Mouse (Mus musculus): ENCODE results near the gene Tlk1. TPM values are rescaled to one million over a fixed set of nuclear protein-coding genes. Genes with fewer than 3 reads are reported as not detected.
A peak's percentile ranks its signal among the peaks of the same experiment; 100 is the strongest.

The Tlk1 gene
- polyA plus RNA-seq, 1 experiment from 2014 or later: 36.8 TPM

GRCm38 (mm10) chr2:70793276-70793675 lies 32.3 kb downstream of the Tlk1 start:
- Histone ChIP-seq H3K27ac (ENCODE audit: low read depth, low read length) (no peak overlapping the region), H3K9me3 (ENCODE audit: control insufficient read depth, low read length) (no peaks in the 10 kb centered on the region), H3K36me3 (ENCODE audit: control insufficient read depth, insufficient read depth, low read length) (no peaks in the 10 kb centered on the region), H3K4me1 (replicated peaks; ENCODE audit: control insufficient read depth, insufficient read depth, low read length) (no peaks in the 10 kb centered on the region), H3K4me2 (replicated peaks; ENCODE audit: low read depth, low read length) (no peak overlapping the region), H3K27me3 (ENCODE audit: control insufficient read depth, insufficient read depth, low read length) (no peaks in the 10 kb centered on the region), H3K4me3 (ENCODE audit: low read depth, low read length) (no peak overlapping the region), H3K9ac (ENCODE audit: low read depth, low read length) (no peak overlapping the region)
- ATAC-seq (ENCODE audit: low FRiP score) (no peak), DNase-seq (ENCODE audit: low spot score) (no peak)
- 88% methylated on average over 4 of the region's 4 CpGs for WGBS

- no peak overlapping the region for H3K4me3 ChIP-seq (ENCODE audit: low read depth, low read length)
Observed at GRCm38 (mm10) chr2:70790246-70790645, 35.3 kb downstream of the Tlk1 start.

GRCm38 (mm10) chr2:70789331-70789730 lies 36.2 kb downstream of the Tlk1 start:
- ATAC-seq (ENCODE audit: low FRiP score) (no peak), DNase-seq (ENCODE audit: low spot score) (no peak)
- no peaks in the 10 kb centered on the region for H3K27me3 ChIP-seq (ENCODE audit: control insufficient read depth, insufficient read depth, low read length)
- H3K27ac ChIP-seq (ENCODE audit: low read depth, low read length): no peak overlapping the region
- 97% methylated on average over 3 of the region's 3 CpGs for WGBS
- H3K36me3 ChIP-seq (ENCODE audit: control insufficient read depth, insufficient read depth, low read length): no peaks in the 10 kb centered on the region
- H3K4me3 ChIP-seq (ENCODE audit: low read depth, low read length): no peak overlapping the region
- H3K9me3 ChIP-seq (ENCODE audit: control insufficient read depth, low read length): no peaks in the 10 kb centered on the region
- H3K4me2 ChIP-seq (replicated peaks; ENCODE audit: low read depth, low read length): no peak overlapping the region
- no peaks in the 10 kb centered on the region for H3K4me1 ChIP-seq (replicated peaks; ENCODE audit: control insufficient read depth, insufficient read depth, low read length)
- H3K9ac ChIP-seq (ENCODE audit: low read depth, low read length): no peak overlapping the region

More at GRCm38 (mm10) chr2:70790246-70790645, 35.3 kb downstream of the Tlk1 start:
- Histone ChIP-seq H3K4me2 (replicated peaks; ENCODE audit: low read depth, low read length) (no peak overlapping the region), H3K27me3 (ENCODE audit: control insufficient read depth, insufficient read depth, low read length) (no peaks in the 10 kb centered on the region), H3K9me3 (ENCODE audit: control insufficient read depth, low read length) (no peaks in the 10 kb centered on the region), H3K36me3 (ENCODE audit: control insufficient read depth, insufficient read depth, low read length) (no peaks in the 10 kb centered on the region), H3K9ac (ENCODE audit: low read depth, low read length) (no peak overlapping the region), H3K4me1 (replicated peaks; ENCODE audit: control insufficient read depth, insufficient read depth, low read length) (no peaks in the 10 kb centered on the region), H3K27ac (ENCODE audit: low read depth, low read length) (no peak overlapping the region)
- no peak for ATAC-seq (ENCODE audit: low FRiP score)
- no peak for DNase-seq (ENCODE audit: low spot score)
- WGBS: 87% methylated on average over 2 of the region's 2 CpGs

- DNase-seq (ENCODE audit: low spot score) (no peak), ATAC-seq (ENCODE audit: low FRiP score) (no peak)
- Histone ChIP-seq H3K4me3 (ENCODE audit: low read depth, low read length) (no peak overlapping the region), H3K36me3 (ENCODE audit: control insufficient read depth, insufficient read depth, low read length) (no peaks in the 10 kb centered on the region), H3K4me2 (replicated peaks; ENCODE audit: low read depth, low read length) (no peak overlapping the region), H3K27ac (ENCODE audit: low read depth, low read length) (no peak overlapping the region), H3K27me3 (ENCODE audit: control insufficient read depth, insufficient read depth, low read length) (no peaks in the 10 kb centered on the region), H3K4me1 (replicated peaks; ENCODE audit: control insufficient read depth, insufficient read depth, low read length) (no peaks in the 10 kb centered on the region), H3K9ac (ENCODE audit: low read depth, low read length) (no peak overlapping the region), H3K9me3 (ENCODE audit: control insufficient read depth, low read length) (no peaks in the 10 kb centered on the region)
- WGBS: 86% methylated on average over 4 of the region's 4 CpGs
Observed at GRCm38 (mm10) chr2:70784447-70784846, 41.1 kb downstream of the Tlk1 start.

- H3K4me2 ChIP-seq (replicated peaks; ENCODE audit: low read depth, low read length): no peak overlapping the region
- no peak overlapping the region for H3K4me3 ChIP-seq (ENCODE audit: low read depth, low read length)
- ATAC-seq (ENCODE audit: low FRiP score) (no peak), DNase-seq (ENCODE audit: low spot score) (no peak)
- WGBS: 90% methylated on average over 8 of the region's 8 CpGs
- H3K9me3 ChIP-seq (ENCODE audit: control insufficient read depth, low read length): no peaks in the 10 kb centered on the region
- no peaks in the 10 kb centered on the region for H3K4me1 ChIP-seq (replicated peaks; ENCODE audit: control insufficient read depth, insufficient read depth, low read length)
- no peaks in the 10 kb centered on the region for H3K36me3 ChIP-seq (ENCODE audit: control insufficient read depth, insufficient read depth, low read length)
- H3K27ac ChIP-seq (ENCODE audit: low read depth, low read length): no peak overlapping the region
- H3K27me3 ChIP-seq (ENCODE audit: control insufficient read depth, insufficient read depth, low read length): no peaks in the 10 kb centered on the region
- H3K9ac ChIP-seq (ENCODE audit: low read depth, low read length): no peak overlapping the region
Observed at GRCm38 (mm10) chr2:70783504-70783903, 42.0 kb downstream of the Tlk1 start.

GRCm38 (mm10) chr2:70779634-70780033 lies 45.9 kb downstream of the Tlk1 start:
- Histone ChIP-seq H3K4me1 (replicated peaks; ENCODE audit: control insufficient read depth, insufficient read depth, low read length) (no peaks in the 10 kb centered on the region), H3K27ac (ENCODE audit: low read depth, low read length) (no peak overlapping the region), H3K4me3 (ENCODE audit: low read depth, low read length) (no peak overlapping the region), H3K4me2 (replicated peaks; ENCODE audit: low read depth, low read length) (no peak overlapping the region), H3K36me3 (ENCODE audit: control insufficient read depth, insufficient read depth, low read length) (no peaks in the 10 kb centered on the region), H3K9me3 (ENCODE audit: control insufficient read depth, low read length) (no peaks in the 10 kb centered on the region), H3K27me3 (ENCODE audit: control insufficient read depth, insufficient read depth, low read length) (no peaks in the 10 kb centered on the region), H3K9ac (ENCODE audit: low read depth, low read length) (no peak overlapping the region)
- ATAC-seq (ENCODE audit: low FRiP score) (no peak), DNase-seq (ENCODE audit: low spot score) (peak; percentile 18)
- 97% methylated on average over 1 of the region's 1 CpGs for WGBS

GRCm38 (mm10) chr2:70776744-70777143 lies 48.8 kb downstream of the Tlk1 start:
- Histone ChIP-seq H3K36me3 (ENCODE audit: control insufficient read depth, insufficient read depth, low read length) (no peaks in the 10 kb centered on the region), H3K27ac (ENCODE audit: low read depth, low read length) (no peak overlapping the region), H3K4me2 (replicated peaks; ENCODE audit: low read depth, low read length) (no peak overlapping the region), H3K4me3 (ENCODE audit: low read depth, low read length) (no peak overlapping the region), H3K9ac (ENCODE audit: low read depth, low read length) (no peak overlapping the region), H3K27me3 (ENCODE audit: control insufficient read depth, insufficient read depth, low read length) (no peaks in the 10 kb centered on the region), H3K4me1 (replicated peaks; ENCODE audit: control insufficient read depth, insufficient read depth, low read length) (no peaks in the 10 kb centered on the region), H3K9me3 (ENCODE audit: control insufficient read depth, low read length) (no peaks in the 10 kb centered on the region)
- ATAC-seq (ENCODE audit: low FRiP score) (no peak), DNase-seq (ENCODE audit: low spot score) (no peak)
- WGBS: 84% methylated on average over 2 of the region's 2 CpGs

GRCm38 (mm10) chr2:70764734-70765133 lies 60.8 kb downstream of the Tlk1 start:
- Histone ChIP-seq H3K27me3 (ENCODE audit: control insufficient read depth, insufficient read depth, low read length) (no peaks in the 10 kb centered on the region), H3K27ac (ENCODE audit: low read depth, low read length) (no peak overlapping the region), H3K9ac (ENCODE audit: low read depth, low read length) (no peak overlapping the region), H3K9me3 (ENCODE audit: control insufficient read depth, low read length) (no peaks in the 10 kb centered on the region), H3K4me3 (ENCODE audit: low read depth, low read length) (no peak overlapping the region), H3K36me3 (ENCODE audit: control insufficient read depth, insufficient read depth, low read length) (no peaks in the 10 kb centered on the region), H3K4me1 (replicated peaks; ENCODE audit: control insufficient read depth, insufficient read depth, low read length) (no peaks in the 10 kb centered on the region), H3K4me2 (replicated peaks; ENCODE audit: low read depth, low read length) (no peak overlapping the region)
- DNase-seq (ENCODE audit: low spot score) (no peak), ATAC-seq (ENCODE audit: low FRiP score) (no peak)
- WGBS: 90% methylated on average over 7 of the region's 7 CpGs

GRCm38 (mm10) chr2:70762741-70763140 lies 62.8 kb downstream of the Tlk1 start:
- H3K27ac ChIP-seq (ENCODE audit: low read depth, low read length): no peak overlapping the region
- ATAC-seq (ENCODE audit: low FRiP score): no peak
- H3K36me3 ChIP-seq (ENCODE audit: control insufficient read depth, insufficient read depth, low read length): no peaks in the 10 kb centered on the region
- H3K9me3 ChIP-seq (ENCODE audit: control insufficient read depth, low read length): no peaks in the 10 kb centered on the region
- H3K4me3 ChIP-seq (ENCODE audit: low read depth, low read length): no peak overlapping the region
- H3K4me1 ChIP-seq (replicated peaks; ENCODE audit: control insufficient read depth, insufficient read depth, low read length): no peaks in the 10 kb centered on the region
- H3K27me3 ChIP-seq (ENCODE audit: control insufficient read depth, insufficient read depth, low read length): no peaks in the 10 kb centered on the region
- DNase-seq (ENCODE audit: low spot score): no peak
- H3K9ac ChIP-seq (ENCODE audit: low read depth, low read length): no peak overlapping the region
- no peak overlapping the region for H3K4me2 ChIP-seq (replicated peaks; ENCODE audit: low read depth, low read length)
- WGBS: 92% methylated on average over 1 of the region's 1 CpGs

Measured in hindbrain, embryonic 11.5 days (tissue).